Mouse (Mus musculus) adrenal gland, postnatal 14 days (tissue): Measurements from ENCODE around the gene Gm20661. TPM values are rescaled to one million over a fixed set of nuclear protein-coding genes. Genes with fewer than 3 reads are reported as not detected.

Experiments
- DNase-seq: peaks from one replicate; pipeline ENCODE4 v3.0.0; 2021; ENCODE audit warnings: mixed read lengths
- long read RNA-seq, 2 experiments: library from polyadenylated mRNA; stranded (forward); transcript quantifications; one replicate each; pipeline ENCODE4 v2.0.0; 2021
- total RNA-seq: library from RNA; stranded (reverse); gene quantifications from 2 replicates; pipeline ENCODE4 v1.2.3, GENCODE M21; 2021

Gm20661 gene
- 0.52 and 0.90 TPM in 2 replicates for total RNA-seq
- long read RNA-seq, experiment 1, result 0 reads
- long read RNA-seq, experiment 2, result 0 reads

GRCm38 (mm10) chr9:107982681-107983346, at the start of gene Gm20661:
Gm20661 (plus strand) TSS chr9:107983058.
- DNase-seq, result peak; percentile 75

GRCm38 (mm10) chr9:107934146-107934545, 48.7 kb upstream of the Gm20661 start:
- no peak for DNase-seq

GRCm38 (mm10) chr9:107935374-107935773, 47.5 kb upstream of the Gm20661 start, which contains the start of gene Camkv:
Camkv (plus strand) TSS chr9:107935674.
- no peak for DNase-seq

- DNase-seq, result peak; percentile 52
Observed at GRCm38 (mm10) chr9:107935790-107936214, 47.1 kb upstream of the Gm20661 start.

GRCm38 (mm10) chr9:107936215-107936822, 46.5 kb upstream of the Gm20661 start:
- peak; percentile 39 for DNase-seq

- no peak for DNase-seq
Observed at GRCm38 (mm10) chr9:107936831-107937230, 46.0 kb upstream of the Gm20661 start.

GRCm38 (mm10) chr9:107947241-107948194, 35.3 kb upstream of the Gm20661 start:
- DNase-seq, result no peak

GRCm38 (mm10) chr9:107949184-107949921, 33.5 kb upstream of the Gm20661 start:
- no peak for DNase-seq

GRCm38 (mm10) chr9:107949922-107950235, 33.0 kb upstream of the Gm20661 start, which contains the start of gene Traip:
Traip (plus strand) TSS chr9:107950136.
- DNase-seq, result no peak

GRCm38 (mm10) chr9:107950460-107951355, 32.1 kb upstream of the Gm20661 start:
- DNase-seq, result peak; percentile 97

GRCm38 (mm10) chr9:107955613-107956289, 27.1 kb upstream of the Gm20661 start:
- no peak for DNase-seq

GRCm38 (mm10) chr9:107957141-107957540, 25.7 kb upstream of the Gm20661 start:
- DNase-seq, result no peak

- peak; percentile 68 for DNase-seq
Observed at GRCm38 (mm10) chr9:107959896-107960295, 23.0 kb upstream of the Gm20661 start.

- no peak for DNase-seq
Observed at GRCm38 (mm10) chr9:107960928-107961327, 21.9 kb upstream of the Gm20661 start.

GRCm38 (mm10) chr9:107961351-107961762, 21.5 kb upstream of the Gm20661 start:
- DNase-seq, result no peak

- DNase-seq, result peak; percentile 51
Observed at GRCm38 (mm10) chr9:107961881-107962280, 21.0 kb upstream of the Gm20661 start.

- DNase-seq, result no peak
Observed at GRCm38 (mm10) chr9:107962916-107963315, 19.9 kb upstream of the Gm20661 start.

GRCm38 (mm10) chr9:107963700-107964099, 19.2 kb upstream of the Gm20661 start:
- DNase-seq, result peak; percentile 92

- DNase-seq, result no peak
Observed at GRCm38 (mm10) chr9:107964681-107965080, 18.2 kb upstream of the Gm20661 start.

- DNase-seq, result no peak
Observed at GRCm38 (mm10) chr9:107966676-107967075, 16.2 kb upstream of the Gm20661 start.
